Mouse (Mus musculus) lung, embryonic 16.5 days (tissue): ENCODE measurements around the gene Cops3. TPM values are rescaled to one million over a fixed set of nuclear protein-coding genes. Genes with fewer than 3 reads are reported as not detected.
A peak's percentile ranks its signal among the peaks of the same experiment; 100 is the strongest.
"Not testable (repeated sequence)": the region's sequence is repeated elsewhere in the genome, so short reads cannot be mapped to it uniquely, and the experiment has no call there.

Source experiments
- ATAC-seq: fragments of 200-750 bp; cut with Nextera tagmentation; 2 replicates; pipeline ENCODE4 v1.8.0; 2017; ENCODE audit warnings: low read depth, mild to moderate bottlenecking, moderate library complexity
- H3K27ac ChIP-seq: fragments of 300-500 bp; sonication (generic); 2 replicates; pipeline ENCODE4 v1.5.1; 2014; ENCODE audit warnings: mild to moderate bottlenecking, control low read depth, low read length
- H3K27me3 ChIP-seq: fragments of 300-500 bp; sonication (generic); 2 replicates; pipeline ENCODE4 v1.6.1; 2014; ENCODE audit warnings: low read depth, low read length, mixed read lengths; ENCODE audit not compliant: control insufficient read depth, insufficient read depth
- H3K36me3 ChIP-seq: fragments of 300-500 bp; sonication (generic); 2 replicates; pipeline ENCODE4 v1.6.1; 2014; ENCODE audit warnings: low read length; ENCODE audit not compliant: control insufficient read depth, insufficient read depth
- H3K4me1 ChIP-seq: fragments of 300-500 bp; sonication (generic); replicated peaks from 2 replicates; pipeline ENCODE4 v1.6.1; 2014; ENCODE audit warnings: low read length, mixed read lengths; ENCODE audit not compliant: control insufficient read depth, insufficient read depth
- H3K4me2 ChIP-seq: fragments of 300-500 bp; sonication (generic); 2 replicates; pipeline ENCODE4 v1.6.1; 2014; ENCODE audit warnings: low read depth, low read length, control low read depth
- H3K4me3 ChIP-seq: fragments of 300-500 bp; sonication (generic); 2 replicates; pipeline ENCODE4 v1.5.1; 2014; ENCODE audit warnings: mild to moderate bottlenecking, low read length, control low read depth
- H3K9ac ChIP-seq: fragments of 300-500 bp; sonication (generic); 2 replicates; pipeline ENCODE4 v1.6.1; 2014; ENCODE audit warnings: low read length, control low read depth
- H3K9me3 ChIP-seq: fragments of 300-500 bp; sonication (generic); 2 replicates; pipeline ENCODE4 v1.6.1; 2016; ENCODE audit warnings: low read length; ENCODE audit not compliant: control insufficient read depth
- WGBS: fragments of 180-500 bp; shearing (Covaris S2); extraction: QIAGEN DNeasy Blood & Tissue Kit; methylation state at CpG from one replicate; pipeline ENCODE4 v1.1.7; 2014; 5-methylcytosine and 5-hydroxymethylcytosine counted together
- polyA plus RNA-seq: library from polyadenylated mRNA; unstranded; fragments of >200 nt; fragmentation: Nextera tagmentation; extraction: Ambion mirVana; gene quantifications from 2 replicates; pipeline ENCODE4 v1.2.1, GENCODE M21; 2015

Gene Cops3
- polyA plus RNA-seq, 1 experiment from 2014 or later = 189 TPM

DNA sequence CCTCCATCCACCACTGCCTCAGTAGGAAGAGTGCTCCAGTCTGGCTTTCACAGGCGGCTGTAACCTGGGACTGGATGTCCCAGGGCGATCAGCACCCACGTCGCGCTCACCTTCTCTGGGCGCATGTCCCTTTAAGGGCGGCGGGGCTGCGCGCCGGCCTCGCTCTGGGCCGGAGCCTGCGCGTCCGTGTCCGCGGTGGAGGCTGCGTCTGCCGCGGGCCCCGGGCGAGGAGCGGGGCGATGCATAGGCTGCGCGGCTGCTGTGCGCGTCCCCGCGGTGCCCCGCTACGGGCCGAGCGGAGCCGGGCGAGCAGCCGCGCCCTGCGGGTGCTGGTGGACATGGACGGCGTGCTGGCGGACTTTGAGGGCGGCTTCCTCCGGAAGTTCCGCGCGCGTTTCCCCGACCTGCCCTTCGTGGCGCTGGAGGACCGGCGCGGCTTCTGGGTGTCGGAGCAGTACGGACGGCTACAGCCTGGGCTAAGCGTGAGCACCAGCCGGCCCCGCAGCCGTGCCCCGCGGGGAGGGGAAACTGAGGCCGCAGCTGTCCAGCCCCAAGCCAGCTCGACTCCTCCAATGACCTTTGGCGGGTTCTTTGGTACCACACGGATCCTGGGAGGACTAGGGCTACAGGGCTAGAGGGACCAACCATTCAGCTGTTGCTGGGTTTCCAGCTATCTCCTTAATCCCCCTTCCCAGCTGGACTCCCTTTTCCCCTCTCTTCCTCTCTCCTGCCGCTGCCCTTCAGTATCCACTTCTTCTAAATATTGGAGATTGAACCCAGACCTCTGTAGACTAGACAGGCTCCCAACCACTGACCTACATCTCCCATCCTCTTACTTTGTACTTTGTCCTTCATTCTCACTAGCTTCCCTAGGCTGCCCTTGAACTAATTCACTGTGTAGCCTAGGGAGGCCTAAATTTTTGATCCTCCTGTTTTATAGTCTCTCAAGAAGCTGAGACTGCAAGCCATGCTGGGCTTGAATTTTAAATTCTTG, 8.6 kb upstream of the Cops3 start:
- Histone ChIP-seq H3K4me3 (peak overlapping the region; percentile 73), H3K27ac (peak overlapping the region; percentile 88), H3K4me2 (peak overlapping the region; percentile 78), H3K27me3 (no peaks in the 10 kb centered on the region), H3K36me3 (no peaks in the 10 kb centered on the region), H3K4me1 (peaks cover 13% of the 10 kb centered on the region; the same call in 1 of the 2 replicates), H3K9me3 (no peaks in the 10 kb centered on the region), H3K9ac (peak overlapping the region; percentile 85)
- peak; percentile 92 for ATAC-seq
- WGBS = under 1% methylated on average over 64 of the region's 69 CpGs

DNA sequence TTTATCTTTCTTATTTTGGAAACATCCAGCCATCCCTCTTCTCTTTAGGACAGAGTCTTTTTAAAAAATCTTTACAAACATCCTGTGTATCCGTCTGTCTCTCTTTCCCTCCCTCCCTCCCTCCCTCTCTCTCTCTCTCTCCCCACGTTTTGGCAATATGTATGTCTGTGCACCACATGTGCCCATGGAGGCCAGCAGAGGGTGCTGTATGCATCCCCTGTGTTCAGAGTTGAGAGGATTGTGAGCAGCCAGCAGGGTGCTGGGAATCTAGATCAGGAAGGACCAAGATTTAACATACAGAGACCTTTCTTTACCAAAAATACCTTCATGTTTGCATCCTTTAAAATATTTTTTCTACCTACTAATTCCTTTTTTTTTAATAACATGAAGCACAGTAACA, 7.5 kb upstream of the Cops3 start:
- H3K4me3 ChIP-seq = no peak overlapping the region; the same call in 1 of the 2 replicates
- H3K4me2 ChIP-seq = peak overlapping the region; percentile 78
- H3K4me1 ChIP-seq = peaks cover 13% of the 10 kb centered on the region; the same call in 1 of the 2 replicates
- H3K9me3 ChIP-seq = no peaks in the 10 kb centered on the region
- H3K36me3 ChIP-seq = no peaks in the 10 kb centered on the region
- WGBS = 3% methylated on average over 2 of the region's 2 CpGs
- H3K27ac ChIP-seq = no peak overlapping the region
- no peaks in the 10 kb centered on the region for H3K27me3 ChIP-seq
- no peak overlapping the region for H3K9ac ChIP-seq
- no peak for ATAC-seq

DNA sequence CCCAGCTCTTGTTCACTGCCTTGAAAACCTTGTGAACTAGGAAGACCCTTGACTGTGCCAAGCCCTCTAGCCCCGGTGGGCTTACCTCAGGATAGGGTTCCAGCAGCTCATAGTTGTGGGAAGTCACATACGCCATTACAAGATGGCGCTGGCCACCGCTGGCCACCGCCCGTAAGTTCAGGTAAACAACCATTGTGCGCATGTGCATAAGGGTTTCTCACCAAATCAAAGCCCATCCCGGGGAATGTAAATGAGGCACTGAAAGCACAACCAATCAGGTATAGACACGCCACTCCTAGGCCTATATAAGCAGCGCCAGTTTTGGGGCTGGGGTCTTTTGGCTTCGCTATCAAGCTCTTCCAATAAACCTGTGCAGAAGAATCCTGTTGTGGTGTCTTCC, 6.7 kb upstream of the Cops3 start:
- H3K4me3 ChIP-seq = no peak overlapping the region
- H3K36me3 ChIP-seq = no peaks in the 10 kb centered on the region
- H3K27ac ChIP-seq = no peak overlapping the region
- H3K4me1 ChIP-seq = peaks cover 13% of the 10 kb centered on the region; the same call in 1 of the 2 replicates
- WGBS = 95% methylated on average over 11 of the region's 11 CpGs
- H3K9ac ChIP-seq = no peak overlapping the region
- H3K4me2 ChIP-seq = no peak overlapping the region
- H3K27me3 ChIP-seq = no peaks in the 10 kb centered on the region
- no peak for ATAC-seq
- no peaks in the 10 kb centered on the region for H3K9me3 ChIP-seq

DNA sequence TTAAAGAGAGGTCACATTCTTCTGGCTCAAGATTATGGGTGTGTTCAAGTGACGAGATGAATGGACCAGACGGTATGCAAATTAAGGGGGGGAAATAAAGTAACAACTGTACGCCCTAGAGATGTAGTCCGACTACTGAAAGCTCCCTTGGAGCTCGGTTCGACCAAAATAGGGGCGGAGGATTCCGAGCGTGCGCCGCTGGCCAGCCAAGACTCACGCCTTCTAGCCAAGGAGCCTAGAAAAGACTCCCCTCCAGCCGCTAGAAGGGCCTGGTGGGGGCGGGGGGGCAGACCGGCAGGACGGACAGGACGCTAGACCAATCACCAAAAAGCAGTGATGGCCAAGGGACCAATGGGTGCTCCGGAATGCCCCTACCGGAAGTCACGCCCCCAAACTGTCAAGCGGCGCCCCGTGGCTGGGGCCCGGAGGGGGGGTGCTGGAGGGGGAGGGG, 605 bp downstream of the Cops3 start, which contains the start of gene Nt5m:
TSS of gene Nt5m (plus strand) at position 440 of the 451 bp plus-strand sequence.
- H3K27ac ChIP-seq = peak within 1 kb of the TSS; percentile 98
- peak within 1 kb of the TSS; percentile 96 for H3K9ac ChIP-seq
- WGBS = 1% methylated on average over 24 of the region's 24 CpGs
- peak within 1 kb of the TSS; percentile 71 for H3K4me2 ChIP-seq
- no peaks in the 10 kb centered on the region for H3K9me3 ChIP-seq
- peak; percentile 99 for ATAC-seq
- H3K27me3 ChIP-seq = no peaks in the 10 kb centered on the region
- peak within 1 kb of the TSS; percentile 91 for H3K4me3 ChIP-seq
- peaks cover 20% of the 10 kb centered on the region for H3K4me1 ChIP-seq
- peaks cover 10% of the 10 kb centered on the region for H3K36me3 ChIP-seq

GRCm38 (mm10) chr11:59838426-59838825, 1.2 kb downstream of the Cops3 start:
- Histone ChIP-seq H3K36me3 (peaks cover 16% of the 10 kb centered on the region), H3K4me2 (peak overlapping the region; percentile 71), H3K4me3 (peak overlapping the region; percentile 91), H3K27ac (peak overlapping the region; percentile 98; the same call in 1 of the 2 replicates), H3K9me3 (no peaks in the 10 kb centered on the region), H3K4me1 (peaks cover 20% of the 10 kb centered on the region), H3K27me3 (no peaks in the 10 kb centered on the region), H3K9ac (peak overlapping the region; percentile 96)
- ATAC-seq = no peak
- WGBS = 56% methylated on average over 4 of the region's 4 CpGs

GRCm38 (mm10) chr11:59837789-59838188, 1.8 kb downstream of the Cops3 start:
- Histone ChIP-seq H3K36me3 (peaks cover 19% of the 10 kb centered on the region), H3K4me1 (peaks cover 20% of the 10 kb centered on the region), H3K4me2 (peak overlapping the region; percentile 71)
- not testable (repeated sequence) for H3K9me3 ChIP-seq, H3K9ac ChIP-seq, H3K27ac ChIP-seq, H3K27me3 ChIP-seq, ATAC-seq, H3K4me3 ChIP-seq
- no CpG with 5 or more reads among the region's 1 CpGs for WGBS

DNA sequence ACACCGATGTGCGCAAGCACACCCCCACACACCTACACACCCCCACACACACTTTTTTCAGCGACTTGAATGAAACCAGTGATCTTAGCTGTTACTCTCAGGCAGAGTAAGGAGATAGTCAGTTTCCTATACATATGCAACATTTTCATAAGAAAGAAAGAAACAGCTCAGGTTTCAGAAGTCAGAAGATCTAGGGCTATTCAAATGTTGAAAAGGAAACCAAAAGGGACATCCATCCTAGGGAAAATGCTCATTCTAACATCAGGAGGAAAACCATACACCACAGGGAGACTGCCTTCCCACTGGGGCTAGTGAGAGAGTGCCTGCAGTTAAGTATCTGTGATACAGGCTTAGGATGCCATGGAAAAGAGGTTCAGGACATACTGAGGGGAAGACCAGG, 18.0 kb downstream of the Cops3 start:
- no peak overlapping the region for H3K27ac ChIP-seq
- WGBS = 87% methylated on average over 3 of the region's 3 CpGs

GRCm38 (mm10) chr11:59817916-59818315, 21.7 kb downstream of the Cops3 start:
- no peak overlapping the region for H3K4me3 ChIP-seq
- ATAC-seq = no peak
- H3K27ac ChIP-seq = no peak overlapping the region
- H3K9me3 ChIP-seq = no peaks in the 10 kb centered on the region
- no peak overlapping the region for H3K9ac ChIP-seq
- H3K4me2 ChIP-seq = no peak overlapping the region
- no peaks in the 10 kb centered on the region for H3K4me1 ChIP-seq
- peaks cover 56% of the 10 kb centered on the region for H3K36me3 ChIP-seq
- 95% methylated on average over 3 of the region's 3 CpGs for WGBS
- no peaks in the 10 kb centered on the region for H3K27me3 ChIP-seq

More for the DNA sequence above, 18.0 kb downstream of the Cops3 start:
- H3K4me3 ChIP-seq = no peak overlapping the region
- no peak overlapping the region for H3K9ac ChIP-seq
- ATAC-seq = no peak
- H3K36me3 ChIP-seq = peaks cover 75% of the 10 kb centered on the region
- H3K27me3 ChIP-seq = no peaks in the 10 kb centered on the region
- H3K4me2 ChIP-seq = no peak overlapping the region
- no peaks in the 10 kb centered on the region for H3K4me1 ChIP-seq
- no peaks in the 10 kb centered on the region for H3K9me3 ChIP-seq

DNA sequence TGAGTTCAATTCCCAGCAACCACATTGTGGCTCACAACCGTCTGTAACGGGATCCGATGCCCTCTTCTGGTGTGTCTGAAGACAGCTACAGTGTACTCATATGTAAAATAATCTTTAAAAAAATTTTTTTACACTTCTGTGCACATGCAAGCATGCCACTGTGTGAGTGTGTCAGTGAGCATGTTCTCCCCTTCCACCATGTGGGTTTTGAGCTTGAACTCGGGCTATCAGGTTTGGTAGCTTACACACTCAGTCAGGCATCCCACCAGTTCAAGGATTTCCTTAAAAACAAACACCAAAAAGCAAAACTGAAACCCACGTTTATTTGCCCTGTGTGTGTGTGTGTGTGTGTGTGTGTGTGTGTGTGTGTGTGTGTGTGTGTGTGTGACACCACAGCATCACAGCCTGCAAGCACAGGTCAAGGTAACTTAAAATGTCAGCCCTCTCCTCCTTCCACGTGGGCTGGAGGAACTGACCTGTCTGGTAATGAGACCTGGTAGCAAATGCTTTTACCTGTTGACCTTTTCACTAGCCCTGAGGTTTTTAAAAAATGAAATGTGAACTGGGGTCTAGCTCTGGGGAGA, 24.1 kb downstream of the Cops3 start:
- 81% methylated on average over 6 of the region's 6 CpGs for WGBS
- H3K36me3 ChIP-seq = peaks cover 40% of the 10 kb centered on the region

More for the DNA sequence above, 24.1 kb downstream of the Cops3 start:
- Histone ChIP-seq H3K4me2 (no peak overlapping the region), H3K9me3 (no peaks in the 10 kb centered on the region), H3K27me3 (no peaks in the 10 kb centered on the region), H3K4me1 (peaks cover 4% of the 10 kb centered on the region), H3K9ac (no peak overlapping the region), H3K4me3 (no peak overlapping the region), H3K27ac (no peak overlapping the region)
- ATAC-seq = no peak
